Comparison of ENCODE assay signal across 12 mouse cellular contexts in genomic region chr10:95539260-95539659, GRCm38 (mm10).
"Had no signal": no experiment of that assay in that cellular context is flagged by ENCODE, and none has a peak within 500 bp of the region (broad histone marks: within the 10 kb centered on the region; RNA-seq: fewer than 3 reads in every experiment).

No protein-coding gene starts in this region.

- H3K9ac ChIP-seq: limb, embryonic 15.5 days; liver, embryonic 12.5 days; lung, embryonic 14.5 days; midbrain, embryonic 15.5 days; neural tube, embryonic 13.5 days had no signal

- H3K27ac ChIP-seq: limb, embryonic 15.5 days; liver, embryonic 12.5 days; midbrain, embryonic 10.5 days; midbrain, embryonic 15.5 days; neural tube, embryonic 13.5 days had no signal

- H3K27me3 ChIP-seq: limb, embryonic 15.5 days; liver, embryonic 12.5 days; midbrain, embryonic 15.5 days; neural tube, embryonic 13.5 days had no signal

- H3K9me3 ChIP-seq: limb, embryonic 15.5 days; liver, embryonic 12.5 days; midbrain, embryonic 10.5 days; midbrain, embryonic 15.5 days; neural tube, embryonic 13.5 days had no signal

- ATAC-seq: liver, embryonic 12.5 days; midbrain, embryonic 15.5 days had no signal

- H3K36me3 ChIP-seq: midbrain, embryonic 15.5 days had no signal

- H3K4me2 ChIP-seq: limb, embryonic 15.5 days; liver, embryonic 12.5 days; lung, embryonic 14.5 days; midbrain, embryonic 15.5 days; neural tube, embryonic 13.5 days had no signal

- DNase-seq: kidney, postnatal 10 days; kidney, postnatal 4 days; lung, embryonic 14.5 days; lung, postnatal 10 days; lung, postnatal 4 days; right cerebral cortex, postnatal 25 days; thymus, postnatal 36 days had no signal

- H3K4me3 ChIP-seq: limb, embryonic 15.5 days; liver, embryonic 12.5 days; midbrain, embryonic 10.5 days; midbrain, embryonic 15.5 days; neural tube, embryonic 13.5 days had no signal

- H3K4me1 ChIP-seq: midbrain, embryonic 10.5 days; midbrain, embryonic 15.5 days; neural tube, embryonic 13.5 days had no signal
